Mouse (Mus musculus) liver, embryonic 14 days (tissue): ENCODE measurements around the gene Sh3bp1. TPM values are rescaled to one million over a fixed set of nuclear protein-coding genes. Genes with fewer than 3 reads are reported as not detected.

ENCODE experiments used
- polyA plus RNA-seq: library from polyadenylated mRNA; depleted of rRNA; stranded (reverse); fragments of >200 nt; gene quantifications from 2 replicates; pipeline ENCODE4 v1.2.3, GENCODE M21; 2012; rRNA removed

Sh3bp1 gene
- 19.5 and 23.1 TPM in 2 replicates for polyA plus RNA-seq

GRCm38 (mm10) chr15:78899740-78900584, at the start of gene Sh3bp1:
TSS of gene Sh3bp1 (plus strand) at chr15:78899768.

GRCm38 (mm10) chr15:78855303-78855965, 44.1 kb upstream of the Sh3bp1 start, which contains the start of gene Lgals2:
TSS of gene Lgals2 (minus strand) at chr15:78855529.

GRCm38 (mm10) chr15:78876991-78877809, 22.4 kb upstream of the Sh3bp1 start, which contains the start of gene Gga1:
TSS of gene Gga1 (plus strand) at chr15:78877190.

DNA sequence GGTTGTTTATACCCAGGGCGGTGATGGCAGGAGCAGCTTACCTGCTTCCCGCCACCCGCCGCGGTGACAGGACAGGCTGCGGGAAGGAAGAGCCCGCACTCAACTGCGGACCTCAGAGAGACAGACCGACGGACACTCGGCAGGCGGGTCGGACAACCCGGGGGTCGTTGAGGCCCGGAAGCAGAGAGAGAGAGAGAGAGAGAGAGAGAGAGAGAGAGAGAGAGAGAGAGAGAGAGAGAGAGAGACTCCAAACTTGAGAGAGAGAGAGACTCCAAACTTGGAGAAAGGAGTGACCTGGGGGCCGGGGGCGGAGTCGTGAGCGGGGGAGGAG, 194 bp upstream of the Sh3bp1 start, which contains the start of gene Gm49510:
TSS of gene Gm49510 (plus strand) at position 259 of the 331 bp plus-strand sequence.

GRCm38 (mm10) chr15:78913632-78914090, 14.1 kb downstream of the Sh3bp1 start, which contains the start of gene Pdxp:
TSS of gene Pdxp (plus strand) at chr15:78913919.

GRCm38 (mm10) chr15:78926021-78926919, 26.7 kb downstream of the Sh3bp1 start, which contains the start of gene Lgals1:
TSS of gene Lgals1 (plus strand) at chr15:78926725.

DNA sequence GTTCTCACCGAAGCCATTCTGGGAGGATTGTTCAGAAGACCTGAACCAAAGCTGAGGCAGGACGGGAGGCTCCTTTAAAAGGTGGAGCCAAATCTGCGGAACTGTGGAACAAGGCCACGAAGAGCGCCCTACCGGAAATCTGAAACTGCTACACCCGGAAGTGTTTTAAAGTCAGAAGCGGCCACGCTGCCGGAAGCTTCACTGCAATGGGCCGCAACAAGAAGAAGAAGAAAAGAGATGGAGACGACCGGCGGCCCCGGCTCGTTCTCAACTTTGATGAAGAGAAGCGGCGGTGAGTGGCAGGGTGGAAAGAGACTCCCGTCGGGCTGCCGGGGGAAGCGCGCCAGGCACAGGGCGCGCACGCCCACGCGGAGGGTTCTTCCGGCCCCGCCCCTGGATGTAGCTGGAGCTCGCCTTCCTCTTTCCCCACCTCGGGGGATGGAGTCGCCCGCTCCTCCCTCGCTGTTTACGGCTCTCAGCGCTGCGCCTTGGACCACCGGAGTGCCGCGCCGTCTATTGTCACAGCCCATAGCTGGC, 35.3 kb downstream of the Sh3bp1 start, which contains the start of gene Nol12:
TSS of gene Nol12 (plus strand) at position 150 of the 537 bp plus-strand sequence.

DNA sequence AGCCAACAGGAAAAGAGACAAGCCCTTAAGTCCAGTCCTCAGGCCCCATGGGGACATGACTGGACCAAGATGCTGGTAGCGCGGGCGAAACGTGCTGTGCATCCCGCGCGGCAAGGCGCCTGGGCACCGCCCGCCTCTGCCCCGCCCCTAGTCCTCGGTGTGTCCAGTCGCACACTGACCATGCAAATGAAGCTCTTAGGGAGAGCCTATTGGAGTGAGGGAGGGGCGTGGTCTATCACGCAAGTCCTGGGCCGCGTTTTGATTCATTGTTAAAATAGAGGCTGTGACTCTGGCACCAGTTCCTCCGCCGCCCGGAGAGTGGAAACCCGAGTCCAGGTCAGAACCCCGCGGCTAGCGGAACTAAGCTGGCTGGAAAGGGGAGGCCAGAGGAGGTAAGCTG, 48.1 kb downstream of the Sh3bp1 start, which contains the start of gene Triobp:
TSS of gene Triobp (plus strand) at position 68 of the 400 bp plus-strand sequence.

Other genes starting within 250 kb of the Sh3bp1 start
- not detected in 2 replicates for gene Elfn2, start 181.0 kb upstream of the Sh3bp1 start, polyA plus RNA-seq
- gene Mfng, start 126.3 kb upstream of the Sh3bp1 start, polyA plus RNA-seq, result 2.8 and 3.6 TPM in 2 replicates
- 1.7 and 2.2 TPM in 2 replicates for gene Card10, start 96.7 kb upstream of the Sh3bp1 start, polyA plus RNA-seq
- 6.2 and 7.9 TPM in 2 replicates for gene Cdc42ep1, start 57.1 kb upstream of the Sh3bp1 start, polyA plus RNA-seq
- 8.4 TPM in 2 replicates for gene Lgals2, start 44.2 kb upstream of the Sh3bp1 start, polyA plus RNA-seq
- gene Gga1, start 22.6 kb upstream of the Sh3bp1 start, polyA plus RNA-seq, result 15.0 and 16.5 TPM in 2 replicates
- 0.02 TPM in 1 of 2 replicates, not detected in the other for gene Gm49510, start 101 bp upstream of the Sh3bp1 start, polyA plus RNA-seq
- 7.9 and 9.4 TPM in 2 replicates for gene Pdxp, start 14.2 kb downstream of the Sh3bp1 start, polyA plus RNA-seq
- 463 and 475 TPM in 2 replicates for gene Lgals1, start 27.0 kb downstream of the Sh3bp1 start, polyA plus RNA-seq
- 14.5 and 16.3 TPM in 2 replicates for gene Nol12, start 35.2 kb downstream of the Sh3bp1 start, polyA plus RNA-seq
- 18.0 and 18.1 TPM in 2 replicates for gene Triobp, start 48.0 kb downstream of the Sh3bp1 start, polyA plus RNA-seq
- 61.4 and 66.7 TPM in 2 replicates for gene H1f0, start 128.7 kb downstream of the Sh3bp1 start, polyA plus RNA-seq
- gene Galr3, start 142.1 kb downstream of the Sh3bp1 start, polyA plus RNA-seq, result 0.19 and 0.29 TPM in 2 replicates
- gene Ankrd54, start 163.1 kb downstream of the Sh3bp1 start, polyA plus RNA-seq, result 33.1 and 40.3 TPM in 2 replicates
- gene Eif3l, start 175.4 kb downstream of the Sh3bp1 start, polyA plus RNA-seq, result 93.1 and 113 TPM in 2 replicates
- gene Micall1, start 209.1 kb downstream of the Sh3bp1 start, polyA plus RNA-seq, result 1.4 and 1.6 TPM in 2 replicates
- 120 and 139 TPM in 2 replicates for gene Polr2f, start 241.2 kb downstream of the Sh3bp1 start, polyA plus RNA-seq
- 0.21 and 0.23 TPM in 2 replicates for gene 1700088E04Rik, start 241.5 kb downstream of the Sh3bp1 start, polyA plus RNA-seq